Mouse (Mus musculus): ENCODE results near the gene Rps26. TPM values are rescaled to one million over a fixed set of nuclear protein-coding genes. Genes with fewer than 3 reads are reported as not detected.

Rps26 gene
- polyA plus RNA-seq, 1 experiment from 2014 or later, result 638 TPM

- no peak for ATAC-seq
- H3K4me2 ChIP-seq, result no peak overlapping the region
- H3K4me1 ChIP-seq, result no peaks in the 10 kb centered on the region
- H3K36me3 ChIP-seq (ENCODE audit: poor library complexity, severe bottlenecking), result no peaks in the 10 kb centered on the region
- H3K9me3 ChIP-seq (replicated peaks), result no peaks in the 10 kb centered on the region; the same call in 1 of the 2 replicates
- H3K4me3 ChIP-seq, result no peak overlapping the region
- H3K9ac ChIP-seq, result no peak overlapping the region
- 97% methylated on average over 2 of the region's 2 CpGs for WGBS
- no peak overlapping the region for H3K27ac ChIP-seq
- no peaks in the 10 kb centered on the region for H3K27me3 ChIP-seq
Observed at GRCm38 (mm10) chr10:128575063-128575462, 51.5 kb downstream of the Rps26 start.

Small RNAs within 50 kb of the gene (microRNA-seq; reads per million reads assigned to microRNA genes)
- gene Mir6917, result not detected

Other genes starting within 250 kb of the Rps26 start
- 12.0 and 14.6 TPM in 2 replicates for gene Ankrd52, start 249.6 kb downstream of the Rps26 start, polyA plus RNA-seq (2015; fragmentation: Nextera tagmentation; extraction: Ambion mirVana)
- 0.18 TPM in 1 of 2 replicates, not detected in the other for gene Slc39a5, start 225.5 kb downstream of the Rps26 start, polyA plus RNA-seq (2015; fragmentation: Nextera tagmentation; extraction: Ambion mirVana)
- gene Nabp2, start 215.3 kb downstream of the Rps26 start, polyA plus RNA-seq (2015; fragmentation: Nextera tagmentation; extraction: Ambion mirVana), result 153 and 156 TPM in 2 replicates
- 76.4 and 83.9 TPM in 2 replicates for gene Rnf41, start 215.1 kb downstream of the Rps26 start, polyA plus RNA-seq (2015; fragmentation: Nextera tagmentation; extraction: Ambion mirVana)
- 166 and 168 TPM in 2 replicates for gene Smarcc2, start 167.5 kb downstream of the Rps26 start, polyA plus RNA-seq (2015; fragmentation: Nextera tagmentation; extraction: Ambion mirVana)
- 740 and 741 TPM in 2 replicates for gene Myl6, start 132.6 kb downstream of the Rps26 start, polyA plus RNA-seq (2015; fragmentation: Nextera tagmentation; extraction: Ambion mirVana)
- gene Myl6b, start 128.1 kb downstream of the Rps26 start, polyA plus RNA-seq (2015; fragmentation: Nextera tagmentation; extraction: Ambion mirVana), result 4.1 TPM in 2 replicates
- gene Esyt1, start 100.9 kb downstream of the Rps26 start, polyA plus RNA-seq (2015; fragmentation: Nextera tagmentation; extraction: Ambion mirVana), result 7.0 and 7.7 TPM in 2 replicates
- 18.3 and 19.4 TPM in 2 replicates for gene Zc3h10, start 79.0 kb downstream of the Rps26 start, polyA plus RNA-seq (2015; fragmentation: Nextera tagmentation; extraction: Ambion mirVana)
- 2,951 and 3,131 TPM in 2 replicates for gene Rpl41, start 77.4 kb downstream of the Rps26 start, polyA plus RNA-seq (2015; fragmentation: Nextera tagmentation; extraction: Ambion mirVana)
- 173 and 186 TPM in 2 replicates for gene Pa2g4, start 60.8 kb downstream of the Rps26 start, polyA plus RNA-seq (2015; fragmentation: Nextera tagmentation; extraction: Ambion mirVana)
- 0.12 and 0.28 TPM in 2 replicates for gene Erbb3, start 37.1 kb downstream of the Rps26 start, polyA plus RNA-seq (2015; fragmentation: Nextera tagmentation; extraction: Ambion mirVana)
- 7.3 and 8.1 TPM in 2 replicates for gene Ikzf4, start 19.2 kb upstream of the Rps26 start, polyA plus RNA-seq (2015; fragmentation: Nextera tagmentation; extraction: Ambion mirVana)
- gene Suox, start 47.3 kb upstream of the Rps26 start, polyA plus RNA-seq (2015; fragmentation: Nextera tagmentation; extraction: Ambion mirVana), result 9.3 and 10.8 TPM in 2 replicates
- gene Rab5b, start 69.5 kb upstream of the Rps26 start, polyA plus RNA-seq (2015; fragmentation: Nextera tagmentation; extraction: Ambion mirVana), result 88.3 and 93.1 TPM in 2 replicates
- gene Pmel, start 77.4 kb upstream of the Rps26 start, polyA plus RNA-seq (2015; fragmentation: Nextera tagmentation; extraction: Ambion mirVana), result 0.17 and 0.21 TPM in 2 replicates
- gene Cdk2, start 78.3 kb upstream of the Rps26 start, polyA plus RNA-seq (2015; fragmentation: Nextera tagmentation; extraction: Ambion mirVana), result 69.9 and 73.7 TPM in 2 replicates
- gene Dgka, start 118.1 kb upstream of the Rps26 start, polyA plus RNA-seq (2015; fragmentation: Nextera tagmentation; extraction: Ambion mirVana), result 3.0 and 3.6 TPM in 2 replicates
- gene Pym1, start 121.1 kb upstream of the Rps26 start, polyA plus RNA-seq (2015; fragmentation: Nextera tagmentation; extraction: Ambion mirVana), result 49.6 and 50.2 TPM in 2 replicates
- gene Mmp19, start 164.2 kb upstream of the Rps26 start, polyA plus RNA-seq (2015; fragmentation: Nextera tagmentation; extraction: Ambion mirVana), result 0.35 and 0.38 TPM in 2 replicates
- gene Dnajc14, start 177.3 kb upstream of the Rps26 start, polyA plus RNA-seq (2015; fragmentation: Nextera tagmentation; extraction: Ambion mirVana), result 52.2 and 55.9 TPM in 2 replicates
- gene Tmem198b, start 177.6 kb upstream of the Rps26 start, polyA plus RNA-seq (2015; fragmentation: Nextera tagmentation; extraction: Ambion mirVana), result 14.9 and 16.3 TPM in 2 replicates
- 244 and 278 TPM in 2 replicates for gene Sarnp, start 190.6 kb upstream of the Rps26 start, polyA plus RNA-seq (2015; fragmentation: Nextera tagmentation; extraction: Ambion mirVana)
- 46.5 and 51.1 TPM in 2 replicates for gene Ormdl2, start 194.9 kb upstream of the Rps26 start, polyA plus RNA-seq (2015; fragmentation: Nextera tagmentation; extraction: Ambion mirVana)

All from forebrain, embryonic 13.5 days (tissue).